Mouse (Mus musculus) c-Kit-positive CD71-positive TER-119-negative erythroid progenitor cells, embryonic 14.5 days (primary cell): Measurements from ENCODE around the gene Ppp1r15a.
"Not testable (repeated sequence)": the region's sequence is repeated elsewhere in the genome, so short reads cannot be mapped to it uniquely, and the experiment has no call there.

Experiments used
- DNase-seq: peaks from one replicate; pipeline ENCODE4 v3.0.0-alpha.2; 2013; ENCODE audit warnings: low read depth

Gene Ppp1r15a

DNA sequence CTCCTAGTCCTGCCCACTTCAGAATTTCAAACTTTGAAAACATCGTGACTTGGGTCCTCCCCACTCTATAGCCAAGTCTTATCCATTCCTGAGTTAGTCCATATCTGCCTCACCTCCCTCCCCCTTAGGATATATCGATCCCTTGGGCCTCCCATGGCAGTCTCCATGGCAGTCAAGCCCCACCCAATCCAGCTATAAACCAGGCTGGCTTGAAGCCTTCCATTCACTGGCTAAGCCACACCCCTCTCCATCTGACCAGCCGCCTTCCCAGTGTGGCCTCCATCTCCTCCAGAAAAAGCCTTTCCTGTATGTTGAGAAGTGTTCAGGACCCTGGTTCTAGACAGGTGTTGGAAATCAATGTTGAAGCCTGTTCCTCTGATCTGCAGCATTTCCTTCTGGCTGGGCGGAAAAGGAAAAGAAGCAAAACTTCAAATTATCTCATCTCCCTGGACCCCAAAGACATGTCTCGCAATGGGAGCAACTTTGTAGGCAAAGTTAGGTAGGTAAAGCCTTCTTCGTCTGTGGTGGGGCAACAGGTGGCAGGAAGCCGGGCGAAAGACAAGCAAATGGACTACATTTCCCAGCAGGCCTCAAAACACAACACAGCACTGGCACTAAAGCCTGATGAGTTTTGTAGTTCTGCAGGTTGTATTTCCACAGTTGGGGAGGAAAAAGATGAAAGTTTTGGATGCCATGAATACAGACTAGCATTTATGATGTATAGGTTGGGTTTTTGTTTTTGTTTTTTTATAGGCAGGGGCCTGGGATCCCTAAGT, 6.5 kb downstream of the Ppp1r15a start:
- DNase-seq: no peak

DNA sequence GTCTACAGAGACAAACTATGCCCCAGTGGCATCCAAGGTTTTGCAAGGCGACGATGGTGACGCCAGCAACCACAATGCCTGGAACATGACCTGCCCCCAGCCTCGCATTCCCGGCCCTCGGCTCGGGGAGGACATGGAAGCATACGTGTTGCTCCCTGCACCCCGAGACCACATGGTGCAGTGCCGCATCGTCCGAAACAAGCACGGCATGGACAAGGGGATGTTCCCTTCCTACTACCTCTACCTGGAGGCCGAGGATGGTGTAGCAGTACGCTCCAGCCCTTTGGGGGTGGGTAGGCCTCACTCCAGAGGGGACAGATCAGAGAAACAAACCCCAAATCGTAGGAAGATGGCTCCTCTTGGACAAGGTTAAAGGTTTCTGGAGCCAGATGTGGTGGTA, 7.5 kb downstream of the Ppp1r15a start:
- no peak for DNase-seq

GRCm38 (mm10) chr7:45516846-45517245, 9.2 kb downstream of the Ppp1r15a start:
- DNase-seq: not testable (repeated sequence)

DNA sequence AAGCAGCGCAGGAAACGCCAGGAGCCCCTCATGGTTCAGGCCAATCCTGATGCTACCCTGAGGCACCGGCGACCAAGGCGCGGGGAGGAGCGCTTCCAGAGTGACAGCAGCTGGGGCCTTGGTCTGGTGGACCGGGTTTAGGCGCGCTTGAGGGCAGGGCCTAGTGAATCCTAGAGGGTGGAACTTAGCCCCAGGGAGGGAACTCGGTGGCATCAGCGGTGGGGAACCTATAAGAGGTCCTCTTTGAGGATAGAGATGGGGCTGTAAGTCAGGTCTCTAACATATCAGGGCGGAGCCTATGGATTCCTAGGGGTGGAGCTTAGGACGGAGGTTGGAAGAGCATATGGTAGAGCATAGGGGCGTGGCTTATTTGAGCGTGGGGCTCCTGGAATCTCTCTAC, 10.6 kb downstream of the Ppp1r15a start:
- DNase-seq: peak; percentile 87

- DNase-seq: no peak
Measured at GRCm38 (mm10) chr7:45514411-45514810, 11.7 kb downstream of the Ppp1r15a start.

- peak; percentile 90 for DNase-seq
Measured at GRCm38 (mm10) chr7:45509912-45510787, 15.9 kb downstream of the Ppp1r15a start, which contains the start of gene Nucb1. Nucb1 (minus strand) TSS chr7:45510406.

GRCm38 (mm10) chr7:45509181-45509882, 16.7 kb downstream of the Ppp1r15a start:
- no peak for DNase-seq

GRCm38 (mm10) chr7:45508561-45508960, 17.5 kb downstream of the Ppp1r15a start:
- peak; percentile 85 for DNase-seq

DNA sequence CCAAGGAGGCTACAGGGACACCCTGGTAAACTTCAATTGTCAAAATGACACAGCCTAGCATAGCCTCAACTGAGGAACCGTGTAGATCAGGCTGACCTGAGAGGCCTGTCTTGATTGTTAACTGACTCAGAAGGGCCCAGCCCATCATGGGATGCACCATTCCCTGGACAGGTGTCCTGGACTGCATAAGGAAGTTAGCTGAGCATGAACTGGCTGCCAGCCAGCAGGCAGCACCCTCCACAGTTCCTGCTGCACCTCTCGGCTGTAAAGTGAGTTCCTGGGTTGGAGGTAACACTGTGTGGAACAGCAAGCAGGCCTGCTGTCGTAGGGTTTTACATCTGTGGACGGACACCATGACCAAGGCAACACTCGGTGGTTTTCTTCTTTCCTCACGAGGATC, 18.5 kb downstream of the Ppp1r15a start:
- DNase-seq: no peak

DNA sequence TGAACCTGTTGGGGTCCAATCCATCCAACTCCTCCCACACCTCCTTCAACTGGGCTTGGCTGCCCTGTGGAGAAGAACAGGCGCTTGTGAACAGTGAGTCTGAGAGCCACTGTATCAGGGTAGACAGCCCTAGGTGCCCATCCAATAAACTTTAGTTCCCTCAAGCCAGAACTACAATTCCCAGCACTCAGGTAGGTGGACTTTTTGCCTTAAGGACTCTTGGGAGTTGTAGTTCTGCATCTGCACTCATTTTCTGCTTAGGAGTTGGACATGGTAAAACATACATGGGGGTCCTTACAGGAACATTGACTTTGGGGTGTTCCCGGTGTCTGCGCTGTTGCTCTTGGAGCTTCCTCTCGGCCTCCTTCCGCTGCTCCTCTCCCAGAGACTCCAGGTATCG, 27.6 kb downstream of the Ppp1r15a start:
- DNase-seq: no peak

DNA sequence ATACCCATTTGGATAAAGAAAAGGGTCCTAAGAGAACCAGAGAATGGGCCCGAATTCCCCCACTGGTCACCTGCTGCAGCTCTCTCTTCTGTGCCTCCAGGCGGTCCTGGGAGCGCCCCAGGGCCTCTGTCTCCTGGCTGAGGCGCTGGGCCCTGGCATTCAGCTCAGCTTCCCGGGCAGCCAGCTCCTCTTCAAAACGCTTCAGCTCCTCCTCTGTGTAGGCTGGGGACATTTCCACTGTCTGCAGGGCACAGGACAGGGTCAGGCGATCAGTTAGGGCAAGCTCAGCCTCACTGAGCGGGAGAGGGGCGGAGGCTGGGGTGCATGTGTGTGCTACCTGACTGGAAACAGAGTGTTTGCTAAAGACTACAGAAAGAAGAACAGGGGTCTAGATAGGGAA, 31.5 kb downstream of the Ppp1r15a start:
- DNase-seq: no peak

DNA sequence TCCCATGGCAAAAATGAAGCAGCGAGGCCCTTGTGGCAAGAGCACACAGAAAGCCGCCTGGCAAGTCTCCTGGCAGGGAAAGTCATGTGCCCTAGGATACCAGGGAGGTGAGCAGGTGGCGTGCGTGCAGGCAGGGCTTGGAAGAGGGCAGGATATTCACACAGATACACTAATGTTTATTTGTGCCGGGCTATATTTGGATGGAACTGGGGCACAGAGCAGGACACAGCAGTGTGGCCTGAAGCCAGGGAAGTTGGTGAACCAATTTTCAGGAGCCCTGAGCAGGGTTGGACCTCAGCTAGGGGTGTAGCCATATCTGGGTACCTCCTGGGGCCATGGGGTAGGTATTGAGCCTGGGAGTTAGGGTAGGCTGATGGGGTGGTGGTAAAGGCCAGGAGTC, 33.1 kb downstream of the Ppp1r15a start:
- no peak for DNase-seq

DNA sequence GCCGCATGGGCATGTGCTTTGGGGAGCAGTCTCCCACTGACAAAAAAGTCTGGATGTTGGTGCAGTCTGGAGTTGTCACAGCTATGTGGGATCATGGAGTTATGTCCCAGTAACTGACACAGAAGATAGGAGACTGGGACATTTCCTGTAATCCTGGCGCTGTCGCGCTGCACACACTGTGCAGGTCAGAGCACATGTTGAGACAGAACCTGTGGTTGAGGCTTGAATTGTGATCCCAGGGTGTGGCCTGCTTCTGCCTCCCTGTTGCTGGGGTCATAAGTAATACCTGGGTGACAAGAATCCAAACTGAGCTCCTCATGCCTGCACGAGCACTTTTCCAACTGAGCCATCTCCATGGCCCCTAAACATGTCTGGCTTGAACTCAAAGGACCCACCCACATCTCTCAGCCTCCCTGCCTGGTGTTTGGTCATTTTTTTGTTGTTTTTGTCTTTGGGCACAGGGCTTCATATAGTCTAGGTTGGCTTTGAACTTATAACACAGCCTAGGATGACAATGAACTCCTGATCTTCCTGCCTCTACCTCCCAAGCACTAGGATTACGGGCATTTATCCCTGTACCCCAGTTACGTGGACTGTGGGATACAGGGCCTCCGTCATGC, 33.7 kb downstream of the Ppp1r15a start:
- no peak for DNase-seq

GRCm38 (mm10) chr7:45491264-45491663, 34.8 kb downstream of the Ppp1r15a start:
- peak; percentile 42 for DNase-seq

DNA sequence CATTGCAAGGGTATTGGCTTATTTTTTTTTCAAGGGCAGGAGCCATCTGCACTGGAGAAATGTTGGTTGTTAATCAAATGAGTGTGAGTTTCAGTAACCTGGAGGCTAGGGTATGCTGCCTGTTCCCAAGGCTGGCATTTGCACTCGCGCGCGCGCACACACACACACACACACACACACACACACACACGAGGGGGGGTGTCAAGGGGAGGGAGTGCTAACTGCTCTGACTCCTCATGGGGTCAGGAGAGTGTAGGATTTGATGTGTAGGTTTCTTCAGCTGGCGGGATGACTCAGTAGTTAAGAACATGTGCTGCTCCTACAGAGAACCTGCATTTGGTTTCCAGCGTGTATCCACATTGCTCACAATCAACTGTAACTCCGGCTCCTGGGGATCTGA, 35.2 kb downstream of the Ppp1r15a start:
- no peak for DNase-seq

DNA sequence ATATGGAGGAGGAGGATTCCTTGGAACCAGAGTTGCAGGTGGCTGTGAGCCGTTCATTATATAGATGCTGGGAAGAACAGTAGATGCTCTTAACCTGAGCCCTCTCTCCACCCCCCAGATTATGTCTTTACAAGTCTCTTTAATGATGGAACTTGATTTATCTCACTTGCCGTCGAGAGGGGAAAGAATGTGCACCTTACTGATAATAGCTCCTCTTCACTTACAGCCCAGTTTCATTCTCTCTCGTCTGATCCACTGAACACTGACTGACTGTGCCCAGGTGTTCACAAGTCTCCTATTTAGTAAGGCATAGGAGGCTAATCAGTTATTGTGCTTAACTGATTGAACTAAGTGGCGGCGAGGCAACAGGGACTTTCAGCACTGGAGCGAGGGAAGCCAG, 36.5 kb downstream of the Ppp1r15a start:
- DNase-seq: peak; percentile 66

GRCm38 (mm10) chr7:45488293-45489204, 37.5 kb downstream of the Ppp1r15a start, which contains the start of gene Dhdh:
Dhdh (minus strand) TSS chr7:45488805.
- no peak for DNase-seq

- no peak for DNase-seq
Measured at GRCm38 (mm10) chr7:45487861-45488292, 38.2 kb downstream of the Ppp1r15a start.

GRCm38 (mm10) chr7:45486761-45487415, 39.2 kb downstream of the Ppp1r15a start, which contains the start of gene Gm45808:
Gm45808 (minus strand) TSS chr7:45486811.
- no peak for DNase-seq

DNA sequence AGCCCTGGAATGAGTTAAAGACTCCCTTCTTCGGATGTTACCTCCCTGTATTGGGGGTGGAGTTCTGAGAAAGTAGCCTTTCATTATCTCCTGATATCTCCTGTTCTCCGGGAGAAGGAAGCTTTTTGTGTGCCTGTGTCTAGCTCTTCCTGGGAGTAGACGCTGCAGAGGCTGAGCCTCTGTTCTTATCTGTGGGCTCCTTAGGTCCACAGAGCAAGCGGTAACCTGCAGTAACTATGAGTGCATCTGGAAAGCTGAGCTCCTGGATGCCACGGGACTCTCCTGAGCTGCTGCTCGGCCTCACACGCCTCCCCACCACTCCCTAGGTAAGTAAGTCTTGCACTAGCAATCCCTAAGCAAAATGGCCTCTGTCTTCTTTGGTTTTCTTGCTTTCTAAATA, 39.9 kb downstream of the Ppp1r15a start:
- peak; percentile 51 for DNase-seq
